Mouse (Mus musculus) liver, embryonic 16.5 days (tissue): ENCODE measurements around the gene Pfkm. TPM values are rescaled to one million over a fixed set of nuclear protein-coding genes. Genes with fewer than 3 reads are reported as not detected.

ENCODE experiments used
- ATAC-seq: fragments of 200-750 bp; cut with Nextera tagmentation; 2 replicates; pipeline ENCODE4 v1.8.0; 2017; ENCODE audit warnings: low read depth, mild to moderate bottlenecking, moderate number of reproducible peaks, moderate library complexity
- H3K27ac ChIP-seq: fragments of 300-500 bp; sonication (generic); 2 replicates; pipeline ENCODE4 v1.5.1; 2014; ENCODE audit warnings: mild to moderate bottlenecking, low read length
- H3K27me3 ChIP-seq: fragments of 300-500 bp; sonication (generic); 2 replicates; pipeline ENCODE4 v1.6.1; 2014; ENCODE audit warnings: low read depth, low read length, mixed read lengths; ENCODE audit not compliant: control insufficient read depth, insufficient read depth
- H3K36me3 ChIP-seq: fragments of 300-500 bp; sonication (generic); 2 replicates; pipeline ENCODE4 v1.6.1; 2014; ENCODE audit warnings: mild to moderate bottlenecking; ENCODE audit not compliant: control insufficient read depth, insufficient read depth
- H3K4me1 ChIP-seq: fragments of 300-500 bp; sonication (generic); 2 replicates; pipeline ENCODE4 v1.6.1; 2014; ENCODE audit warnings: low read depth, low read length, mixed read lengths; ENCODE audit not compliant: control insufficient read depth
- H3K4me2 ChIP-seq: fragments of 300-500 bp; sonication (generic); 2 replicates; pipeline ENCODE4 v1.6.1; 2014; ENCODE audit warnings: low read depth, low read length, mixed read lengths
- H3K4me3 ChIP-seq: fragments of 300-500 bp; sonication (generic); 2 replicates; pipeline ENCODE4 v1.5.1; 2014; ENCODE audit warnings: low read depth, mild to moderate bottlenecking, low read length
- H3K9ac ChIP-seq: fragments of 300-500 bp; sonication (generic); 2 replicates; pipeline ENCODE4 v1.6.1; 2014; ENCODE audit warnings: low read depth, low read length
- H3K9me3 ChIP-seq: fragments of 300-500 bp; sonication (generic); replicated peaks from 2 replicates; pipeline ENCODE4 v1.6.1; 2016; ENCODE audit warnings: low read length; ENCODE audit not compliant: control insufficient read depth
- WGBS: fragments of 180-500 bp; shearing (Covaris S2); extraction: QIAGEN DNeasy Blood & Tissue Kit; methylation state at CpG from one replicate; pipeline ENCODE4 v1.1.7; 2014; ENCODE audit not compliant: insufficient replicate concordance; 5-methylcytosine and 5-hydroxymethylcytosine counted together
- polyA plus RNA-seq: library from polyadenylated mRNA; unstranded; fragments of >200 nt; fragmentation: Nextera tagmentation; extraction: Ambion mirVana; gene quantifications from 2 replicates; pipeline ENCODE4 v1.2.1, GENCODE M21; 2015

Pfkm gene
- polyA plus RNA-seq, 1 experiment from 2014 or later = 22.7 TPM

DNA sequence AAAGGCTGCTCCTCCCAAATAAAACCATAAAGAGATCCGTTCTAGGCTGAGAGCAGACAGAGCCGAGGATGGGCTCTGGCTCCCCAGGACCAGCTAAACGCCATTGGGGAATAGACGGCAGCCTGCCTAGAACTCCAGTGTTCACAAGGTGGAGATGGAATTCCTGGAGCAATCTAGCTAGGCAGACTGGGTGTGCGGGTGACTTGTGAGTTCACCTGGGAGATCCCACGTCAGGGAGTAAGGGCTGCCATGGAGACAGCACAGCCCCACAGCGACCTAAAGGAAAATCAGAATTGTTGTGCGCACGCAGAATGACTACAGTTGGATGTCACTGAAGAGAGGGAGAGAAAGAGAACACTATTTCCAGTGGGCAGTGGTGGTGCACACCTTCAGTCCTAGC, 23.9 kb upstream of the Pfkm start:
- Histone ChIP-seq H3K4me2 (no peak overlapping the region), H3K9ac (no peak overlapping the region), H3K9me3 (no peaks in the 10 kb centered on the region), H3K27ac (no peak overlapping the region), H3K4me1 (no peaks in the 10 kb centered on the region), H3K36me3 (peaks cover 50% of the 10 kb centered on the region), H3K27me3 (no peaks in the 10 kb centered on the region), H3K4me3 (no peak overlapping the region)
- 85% methylated on average over 9 of the region's 9 CpGs for WGBS
- ATAC-seq = no peak

DNA sequence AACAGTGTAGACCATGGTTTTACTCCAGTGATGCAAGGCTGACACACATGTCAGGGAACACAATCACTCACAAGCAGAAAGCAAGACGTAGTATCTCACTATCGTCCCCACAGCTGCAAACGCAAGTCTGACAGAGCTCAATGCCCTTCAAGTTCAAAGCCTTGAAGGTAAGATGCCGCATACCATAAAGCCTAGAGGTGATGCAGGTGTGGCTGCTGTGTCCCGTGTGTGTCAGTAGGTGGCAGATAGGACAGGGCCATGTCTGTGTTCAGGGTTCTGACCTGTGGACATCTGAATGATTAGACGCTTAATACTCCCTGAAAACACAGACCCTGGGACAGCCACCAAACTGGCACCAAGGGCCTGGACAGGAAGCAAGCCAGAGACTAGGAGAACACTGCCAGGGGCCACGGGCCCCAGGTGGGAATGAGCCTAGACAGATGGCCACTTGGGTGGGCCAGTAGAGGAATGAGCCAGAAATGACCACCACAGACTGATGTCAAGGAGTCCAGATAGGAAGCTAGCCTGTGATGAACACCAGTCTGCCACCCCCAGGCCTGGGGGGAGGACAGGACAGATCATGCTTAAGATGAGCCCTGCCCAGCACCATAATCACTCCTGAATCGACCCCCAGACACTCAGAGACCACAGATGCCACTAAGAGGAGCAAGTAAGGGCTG, 22.7 kb upstream of the Pfkm start:
- no peak for ATAC-seq
- 76% methylated on average over 8 of the region's 8 CpGs for WGBS
- H3K36me3 ChIP-seq = peaks cover 52% of the 10 kb centered on the region

DNA sequence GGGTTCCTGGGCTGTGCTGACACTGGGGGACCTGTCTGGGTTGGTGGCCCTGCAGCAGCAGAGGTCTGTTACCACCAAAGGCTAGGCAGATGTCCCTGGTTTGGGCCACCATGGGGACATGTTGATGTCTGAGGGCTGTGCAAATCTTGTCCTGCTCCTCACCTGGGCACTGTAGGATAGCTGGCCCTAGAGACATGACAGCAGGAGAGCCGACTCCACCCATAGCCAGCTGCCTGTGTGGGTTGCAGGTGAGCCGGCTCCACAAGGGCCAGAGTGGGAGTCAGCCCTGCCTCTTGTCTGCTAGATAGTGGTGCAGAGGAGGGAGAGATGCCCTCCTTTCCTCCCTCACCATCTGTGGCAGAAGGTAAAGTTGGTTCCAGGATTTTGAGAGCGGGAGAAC, 22.0 kb upstream of the Pfkm start:
- no peak for ATAC-seq
- Histone ChIP-seq H3K4me3 (no peak overlapping the region), H3K4me1 (no peaks in the 10 kb centered on the region), H3K9ac (no peak overlapping the region), H3K4me2 (no peak overlapping the region), H3K36me3 (peaks cover 53% of the 10 kb centered on the region), H3K27ac (no peak overlapping the region), H3K27me3 (no peaks in the 10 kb centered on the region), H3K9me3 (no peaks in the 10 kb centered on the region)
- WGBS = 76% methylated on average over 3 of the region's 3 CpGs

More for the DNA sequence above, 22.7 kb upstream of the Pfkm start:
- Histone ChIP-seq H3K4me3 (no peak overlapping the region), H3K9me3 (no peaks in the 10 kb centered on the region), H3K4me1 (no peaks in the 10 kb centered on the region), H3K27me3 (no peaks in the 10 kb centered on the region), H3K27ac (no peak overlapping the region), H3K9ac (no peak overlapping the region), H3K4me2 (no peak overlapping the region)

DNA sequence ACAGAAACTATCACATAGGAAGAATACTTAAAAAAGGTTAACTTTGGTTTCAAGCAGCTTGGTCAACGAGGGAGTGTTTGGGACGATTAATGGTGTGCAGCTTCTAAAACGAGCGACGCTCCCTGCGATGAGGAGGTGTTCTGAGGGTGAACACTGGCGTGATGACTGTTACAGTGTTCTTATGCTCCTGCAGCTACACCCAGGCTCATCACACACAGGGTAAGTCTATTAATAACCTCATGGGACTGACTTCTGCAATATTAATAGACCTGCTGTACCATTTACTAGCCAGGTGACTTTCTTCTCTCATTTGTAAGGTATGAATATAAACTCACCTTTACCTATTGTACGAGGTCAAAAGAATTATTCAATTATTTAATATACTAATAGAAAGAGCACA, 17.9 kb upstream of the Pfkm start:
- Histone ChIP-seq H3K4me3 (no peak overlapping the region), H3K4me2 (no peak overlapping the region), H3K9me3 (no peaks in the 10 kb centered on the region), H3K27ac (no peak overlapping the region), H3K9ac (no peak overlapping the region), H3K27me3 (no peaks in the 10 kb centered on the region), H3K36me3 (peaks cover 55% of the 10 kb centered on the region), H3K4me1 (no peaks in the 10 kb centered on the region)
- 91% methylated on average over 8 of the region's 8 CpGs for WGBS
- ATAC-seq = no peak

DNA sequence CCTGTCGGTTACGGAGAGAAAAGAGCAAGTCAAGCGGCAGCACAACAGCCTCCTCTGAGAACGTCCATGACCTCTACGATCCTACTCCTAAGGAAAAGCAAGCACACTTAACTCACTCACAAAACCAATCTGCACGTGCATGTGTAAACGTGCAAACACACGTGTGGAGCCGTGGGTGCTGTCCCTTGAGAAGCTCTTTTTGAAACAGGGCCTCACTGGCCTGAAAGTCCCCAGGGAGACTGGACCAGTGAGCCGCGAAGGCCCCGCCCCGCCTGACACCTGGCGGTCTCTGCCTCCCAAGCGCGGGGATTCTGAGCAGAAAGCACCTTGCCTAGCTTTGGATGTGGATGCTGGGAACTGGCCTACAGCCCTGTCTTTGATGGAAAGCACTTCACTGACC, 17.4 kb upstream of the Pfkm start:
- Histone ChIP-seq H3K4me2 (no peak overlapping the region), H3K9ac (no peak overlapping the region), H3K9me3 (no peaks in the 10 kb centered on the region), H3K4me3 (no peak overlapping the region), H3K27ac (no peak overlapping the region), H3K4me1 (no peaks in the 10 kb centered on the region), H3K27me3 (no peaks in the 10 kb centered on the region), H3K36me3 (peaks cover 50% of the 10 kb centered on the region)
- ATAC-seq = no peak
- WGBS = 87% methylated on average over 16 of the region's 16 CpGs

DNA sequence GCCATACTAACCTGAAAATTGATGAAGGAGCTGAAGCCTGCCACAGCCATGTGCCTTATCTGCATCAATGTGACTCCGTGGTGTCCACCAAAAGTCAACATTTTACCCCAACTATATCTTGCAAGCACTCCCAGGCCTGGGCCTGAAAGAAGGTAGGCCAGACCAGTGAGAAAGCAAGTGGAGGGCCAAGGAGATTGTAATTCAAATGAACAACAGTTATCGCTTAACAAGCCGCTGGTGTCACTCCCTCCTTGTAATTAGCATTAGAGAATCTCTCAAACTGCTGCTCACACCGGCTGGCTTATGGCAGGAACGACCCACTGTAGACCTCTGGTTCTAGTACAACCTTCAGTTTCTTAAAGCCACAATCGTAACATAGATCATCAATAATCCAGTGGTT, 15.5 kb upstream of the Pfkm start:
- Histone ChIP-seq H3K4me2 (no peak overlapping the region), H3K36me3 (peaks cover 43% of the 10 kb centered on the region), H3K9me3 (no peaks in the 10 kb centered on the region), H3K4me3 (no peak overlapping the region), H3K27ac (no peak overlapping the region), H3K27me3 (no peaks in the 10 kb centered on the region), H3K4me1 (no peaks in the 10 kb centered on the region), H3K9ac (no peak overlapping the region)
- WGBS = 81% methylated on average over 6 of the region's 6 CpGs
- ATAC-seq = no peak

DNA sequence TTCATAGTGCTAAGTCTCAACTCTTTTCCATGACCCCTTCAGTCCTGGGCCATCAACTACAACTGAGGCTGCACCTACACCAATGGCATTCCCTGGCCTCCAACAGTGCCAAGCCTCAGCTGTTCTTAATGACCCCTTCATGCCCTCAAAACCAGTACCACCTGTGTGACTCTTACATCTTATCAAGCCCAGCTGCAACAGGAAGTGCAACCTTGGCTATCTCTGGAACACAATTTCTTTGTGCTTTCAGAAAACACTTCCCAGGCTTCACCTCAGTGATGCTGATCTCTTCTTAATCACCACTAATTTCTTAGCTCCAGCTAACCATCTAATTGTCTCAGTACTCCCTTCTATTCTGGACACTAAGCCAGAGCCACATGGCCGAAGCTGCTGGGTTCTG, 3.5 kb upstream of the Pfkm start:
- Histone ChIP-seq H3K27ac (no peak overlapping the region), H3K4me3 (no peak overlapping the region), H3K4me1 (peaks cover 8% of the 10 kb centered on the region), H3K27me3 (no peaks in the 10 kb centered on the region), H3K9me3 (no peaks in the 10 kb centered on the region), H3K36me3 (peaks cover 17% of the 10 kb centered on the region), H3K9ac (no peak overlapping the region), H3K4me2 (no peak overlapping the region)
- ATAC-seq = no peak
- WGBS = 48% methylated on average over 1 of the region's 1 CpGs

DNA sequence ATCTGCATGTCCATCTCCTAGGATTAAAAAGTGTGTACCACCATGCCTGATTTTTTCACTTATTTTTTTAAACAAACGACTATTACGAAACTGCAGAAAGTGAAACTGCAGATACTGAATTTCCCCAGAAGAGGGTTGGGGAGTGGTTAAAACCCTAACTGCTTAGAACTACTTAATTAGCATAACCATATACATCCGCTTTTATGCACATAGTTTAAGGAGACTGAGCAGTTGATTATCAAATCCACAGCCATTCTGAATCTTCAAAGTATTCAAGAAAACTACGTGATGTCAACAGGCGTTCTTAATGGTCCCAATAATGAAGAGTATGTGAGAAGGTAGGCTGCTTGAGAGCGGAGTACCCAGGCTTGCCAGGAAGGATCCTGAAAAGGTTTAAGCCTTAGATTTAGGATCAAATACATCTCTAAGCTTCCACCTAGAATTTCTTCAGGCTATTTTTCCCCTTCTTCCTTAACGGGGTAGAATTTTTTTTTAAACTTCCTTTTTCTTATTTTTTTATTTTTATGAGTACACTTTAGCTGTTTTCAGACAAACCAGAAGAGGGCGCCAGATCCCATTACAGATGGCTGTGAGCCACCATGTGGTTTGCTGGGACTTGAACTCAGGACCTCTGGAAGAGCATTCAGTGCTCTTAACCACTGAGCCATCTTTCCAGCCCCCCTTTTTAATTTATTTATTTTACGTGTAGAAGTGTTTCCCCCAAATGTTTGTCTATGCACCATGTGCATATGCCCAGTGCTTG, 2.8 kb upstream of the Pfkm start:
- no peaks in the 10 kb centered on the region for H3K27me3 ChIP-seq
- no peak overlapping the region for H3K9ac ChIP-seq
- H3K4me1 ChIP-seq = peaks cover 11% of the 10 kb centered on the region
- no peaks in the 10 kb centered on the region for H3K9me3 ChIP-seq
- peaks cover 13% of the 10 kb centered on the region for H3K36me3 ChIP-seq
- no peak overlapping the region for H3K4me2 ChIP-seq
- ATAC-seq = no peak
- no peak overlapping the region for H3K27ac ChIP-seq
- WGBS = 53% methylated on average over 9 of the region's 9 CpGs
- no peak overlapping the region for H3K4me3 ChIP-seq

DNA sequence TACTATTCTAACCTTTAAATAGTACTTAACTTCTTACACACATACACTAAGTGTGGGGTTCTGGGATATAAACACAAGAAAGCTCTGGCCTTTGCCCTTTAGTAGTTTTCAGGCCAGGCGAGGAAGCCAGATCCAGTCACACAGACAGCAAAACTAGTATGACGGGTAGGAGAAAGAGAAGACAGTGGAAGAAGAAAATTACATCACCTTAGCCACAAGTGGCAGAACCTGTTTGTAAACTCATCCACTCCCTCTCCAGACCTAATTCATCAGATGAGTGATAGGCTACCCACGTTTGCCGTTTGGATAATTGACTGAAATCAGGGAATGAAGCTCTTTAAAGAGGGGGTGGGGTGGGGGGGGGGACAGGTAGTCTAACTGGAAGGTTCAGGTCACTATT, 548 bp upstream of the Pfkm start:
- Histone ChIP-seq H3K4me2 (peak overlapping the region; percentile 83), H3K9me3 (no peaks in the 10 kb centered on the region), H3K27ac (peak overlapping the region; percentile 67), H3K9ac (peak overlapping the region; percentile 93), H3K27me3 (no peaks in the 10 kb centered on the region), H3K4me1 (peaks cover 11% of the 10 kb centered on the region), H3K4me3 (peak overlapping the region; percentile 77), H3K36me3 (peaks cover 2% of the 10 kb centered on the region; the same call in 1 of the 2 replicates)
- 10% methylated on average over 4 of the region's 4 CpGs for WGBS
- no peak for ATAC-seq
